In the genomic region with DNA sequence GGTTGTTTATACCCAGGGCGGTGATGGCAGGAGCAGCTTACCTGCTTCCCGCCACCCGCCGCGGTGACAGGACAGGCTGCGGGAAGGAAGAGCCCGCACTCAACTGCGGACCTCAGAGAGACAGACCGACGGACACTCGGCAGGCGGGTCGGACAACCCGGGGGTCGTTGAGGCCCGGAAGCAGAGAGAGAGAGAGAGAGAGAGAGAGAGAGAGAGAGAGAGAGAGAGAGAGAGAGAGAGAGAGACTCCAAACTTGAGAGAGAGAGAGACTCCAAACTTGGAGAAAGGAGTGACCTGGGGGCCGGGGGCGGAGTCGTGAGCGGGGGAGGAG, we compare ENCODE assay signal across 9 mouse cellular contexts. TPM values are rescaled to one million over a fixed set of nuclear protein-coding genes. Genes with fewer than 3 reads are reported as not detected.
A peak's percentile ranks its signal among the peaks of the same experiment; 100 is the strongest.
DNase-seq lines count a peak whose midpoint lies in the region; ATAC-seq and TF ChIP-seq lines count a peak whose summit lies in the region.
"Had no signal": no experiment of that assay in that cellular context is flagged by ENCODE, and none has a peak within 500 bp of the region (broad histone marks: within the 10 kb centered on the region; RNA-seq: fewer than 3 reads in every experiment).

A gene (plus strand): TSS at position 259 of the 331 bp plus-strand sequence.

- H3K27ac ChIP-seq in layer of hippocampus, adult 2 months = peak within 1 kb of the TSS; percentile 93
- peak within 1 kb of the TSS; percentile 87 for H3K27ac ChIP-seq in embryonic facial prominence, embryonic 13.5 days
- H3K27ac ChIP-seq in intestine, embryonic 15.5 days = peak within 1 kb of the TSS; percentile 78
- no peak within 1 kb of the TSS for H3K27ac ChIP-seq in neural tube, embryonic 11.5 days (ENCODE audit: low read depth, low read length)

- no peak for DNase-seq in layer of hippocampus, adult 2 months (ENCODE audit: low spot score in 2 of 2)
- DNase-seq in layer of hippocampus, adult 9-11 months = no peak
- no peak for DNase-seq in neural tube, embryonic 11.5 days (ENCODE audit: low spot score)
- no peak for DNase-seq in left cerebral cortex, postnatal 36 days (ENCODE audit: low spot score in 2 of 2)
- DNase-seq in natural killer cell, adult 2 months (ENCODE audit: low spot score in 2 of 2) = no peak
- no peak for DNase-seq in cerebellum, adult 9-11 months

- no peaks in the 10 kb centered on the region for H3K9me3 ChIP-seq in embryonic facial prominence, embryonic 13.5 days
- no peaks in the 10 kb centered on the region for H3K9me3 ChIP-seq in intestine, embryonic 15.5 days
- no peaks in the 10 kb centered on the region for H3K9me3 ChIP-seq in neural tube, embryonic 11.5 days (ENCODE audit: control insufficient read depth, low read length)

- no peak for TF ChIP-seq CTCF in layer of hippocampus, adult 2 months (conservative IDR thresholded peaks at IDR 0.05)

- peak within 1 kb of the TSS; percentile 87 for H3K4me3 ChIP-seq in layer of hippocampus, adult 2 months
- peak within 1 kb of the TSS; percentile 83 for H3K4me3 ChIP-seq in embryonic facial prominence, embryonic 13.5 days
- H3K4me3 ChIP-seq in intestine, embryonic 15.5 days (replicated peaks) = peak within 1 kb of the TSS; percentile 66
- peak within 1 kb of the TSS; percentile 54 for H3K4me3 ChIP-seq in neural tube, embryonic 11.5 days (ENCODE audit: low read depth, low read length)

- H3K27me3 ChIP-seq in embryonic facial prominence, embryonic 13.5 days = no peaks in the 10 kb centered on the region
- no peaks in the 10 kb centered on the region for H3K27me3 ChIP-seq in intestine, embryonic 15.5 days (replicated peaks)
- no peaks in the 10 kb centered on the region for H3K27me3 ChIP-seq in neural tube, embryonic 11.5 days (ENCODE audit: control insufficient read depth, insufficient read depth, low read length)

- intact Hi-C loops in left cerebral cortex, postnatal 36 days (cut with DNase I) = no loop called here

- H3K36me3 ChIP-seq in embryonic facial prominence, embryonic 13.5 days = peaks cover 31% of the 10 kb centered on the region
- H3K36me3 ChIP-seq in intestine, embryonic 15.5 days = peaks cover 12% of the 10 kb centered on the region
- no peaks in the 10 kb centered on the region for H3K36me3 ChIP-seq in neural tube, embryonic 11.5 days (ENCODE audit: control insufficient read depth, insufficient read depth, low read length)

- no peak for ATAC-seq in embryonic facial prominence, embryonic 13.5 days (ENCODE audit: insufficient number of reproducible peaks, insufficient read depth, low FRiP score, low TSS enrichment, low read depth)
- no peak for ATAC-seq in intestine, embryonic 15.5 days
- ATAC-seq in neural tube, embryonic 11.5 days (ENCODE audit: insufficient read depth, low FRiP score, low TSS enrichment) = no peak

- H3K4me1 ChIP-seq in embryonic facial prominence, embryonic 13.5 days = peaks cover 71% of the 10 kb centered on the region
- H3K4me1 ChIP-seq in intestine, embryonic 15.5 days (replicated peaks) = peaks cover 61% of the 10 kb centered on the region
- peaks cover 12% of the 10 kb centered on the region for H3K4me1 ChIP-seq in neural tube, embryonic 11.5 days (ENCODE audit: control insufficient read depth, insufficient read depth, low read length)

- 2% methylated on average over 20 of the region's 20 CpGs for WGBS in embryonic facial prominence, embryonic 13.5 days
- WGBS in intestine, embryonic 15.5 days = 2% methylated on average over 20 of the region's 20 CpGs
- WGBS in neural tube, embryonic 11.5 days = 1% methylated on average over 20 of the region's 20 CpGs

- peak within 1 kb of the TSS; percentile 88 for H3K4me2 ChIP-seq in embryonic facial prominence, embryonic 13.5 days
- peak within 1 kb of the TSS; percentile 91 for H3K4me2 ChIP-seq in intestine, embryonic 15.5 days (replicated peaks)
- peak within 1 kb of the TSS; percentile 91 for H3K4me2 ChIP-seq in neural tube, embryonic 11.5 days (ENCODE audit: low read depth)

- H3K9ac ChIP-seq in embryonic facial prominence, embryonic 13.5 days = peak within 1 kb of the TSS; percentile 86
- H3K9ac ChIP-seq in intestine, embryonic 15.5 days = peak within 1 kb of the TSS; percentile 82
- H3K9ac ChIP-seq in neural tube, embryonic 11.5 days (ENCODE audit: low read length) = peak within 1 kb of the TSS; percentile 30

RNA-seq across cellular contexts. Expression of the gene that starts here (rescaled TPM):
- under 1 TPM in 1 of 2 experiments, not detected in 1; 0.27 TPM for total RNA-seq in layer of hippocampus, adult 2 months (2021)
- polyA plus RNA-seq in embryonic facial prominence, embryonic 13.5 days (2015; fragmentation: Nextera tagmentation; extraction: Ambion mirVana) = 0.18 and 0.25 TPM in 2 replicates
- polyA plus RNA-seq in intestine, embryonic 15.5 days (2015; fragmentation: Nextera tagmentation; extraction: Ambion mirVana) = 0.23 and 0.42 TPM in 2 replicates
- polyA plus RNA-seq in neural tube, embryonic 11.5 days (2014; fragmentation: Nextera tagmentation; extraction: Ambion mirVana) = 0.27 TPM in 1 of 2 replicates, not detected in the other
- under 1 TPM in 1 of 2 experiments, not detected in 1; 0.97 TPM for total RNA-seq in left cerebral cortex, postnatal 36 days (2021)
- total RNA-seq: left cerebral cortex, postnatal 4 days had no signal

Comparison
In these comparisons a context has a peak if more than half of its experiments do, and no peak if none do; other contexts are left out.
1. H3K9ac ChIP-seq: peak in every context shown above with its lines; median percentile 86 in embryonic facial prominence, embryonic 13.5 days; 82 in intestine, embryonic 15.5 days; 30 in neural tube, embryonic 11.5 days.